Mouse (Mus musculus): ENCODE results near the gene Hivep3. TPM values are rescaled to one million over a fixed set of nuclear protein-coding genes. Genes with fewer than 3 reads are reported as not detected.

Hivep3 gene
- polyA plus RNA-seq, 1 experiment from 2014 or later, result 6.0 TPM

DNA sequence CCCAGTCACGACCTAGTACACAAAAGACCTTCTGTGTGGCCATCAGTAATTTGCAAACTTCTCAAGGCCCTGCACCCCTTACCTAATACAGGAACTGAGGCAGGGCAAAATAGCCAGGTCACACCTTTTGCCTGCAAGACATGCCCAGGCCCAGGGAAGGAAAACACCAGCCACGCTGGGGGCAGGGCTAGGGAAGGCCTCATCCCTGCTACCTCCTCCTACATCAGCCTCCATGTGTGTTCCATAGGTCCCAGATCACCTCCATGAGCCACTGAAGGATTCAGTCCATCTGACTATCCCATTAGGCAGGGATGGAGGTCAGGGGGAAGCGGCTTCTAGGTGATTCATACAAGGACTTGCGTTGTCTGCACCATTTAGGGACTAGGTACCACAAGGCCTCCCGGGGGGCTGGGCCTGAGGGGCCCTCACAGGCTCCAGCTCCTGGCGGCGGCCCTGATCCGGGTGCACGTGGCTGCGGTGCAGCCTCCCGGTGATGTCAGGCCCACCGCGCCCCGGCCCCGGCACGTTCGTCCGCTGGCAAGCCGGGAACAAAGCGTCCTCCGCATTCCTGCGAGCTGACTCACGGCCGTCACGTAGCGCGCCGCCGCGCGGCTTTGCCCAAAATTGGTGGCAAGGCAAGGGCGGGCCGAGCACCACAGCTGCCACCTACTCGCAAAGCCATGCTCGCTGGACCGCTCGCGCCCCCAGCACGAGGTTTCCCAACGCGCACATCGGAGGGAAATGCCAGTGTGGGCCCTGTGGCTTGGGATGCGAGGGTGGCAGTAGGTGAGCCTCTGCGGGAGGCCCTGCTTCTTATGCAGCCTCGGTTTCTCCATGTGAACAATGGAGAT, 414.9 kb downstream of the Hivep3 start:
- H3K4me2 ChIP-seq (replicated peaks; ENCODE audit: low read depth), result peak overlapping the region; percentile 45
- H3K4me1 ChIP-seq (replicated peaks; ENCODE audit: control insufficient read depth, insufficient read depth), result peaks cover 3% of the 10 kb centered on the region; the same call in 1 of the 2 replicates
- H3K9me3 ChIP-seq (ENCODE audit: control insufficient read depth, low read length), result no peaks in the 10 kb centered on the region
- peak overlapping the region; percentile 75 for H3K27ac ChIP-seq (replicated peaks)
- TF ChIP-seq CTCF (IDR thresholded peaks at IDR 0.05; ENCODE audit: low read depth), result peak; percentile 11; the same call in 1 of the 2 replicates
- TF ChIP-seq EP300 (optimal IDR thresholded peaks at IDR 0.05), result peak; percentile 83
- no peak overlapping the region for H3K9ac ChIP-seq (ENCODE audit: low read length)
- 5% methylated on average over 40 of the region's 45 CpGs for WGBS
- H3K27me3 ChIP-seq (ENCODE audit: control insufficient read depth, insufficient read depth, low read length), result no peaks in the 10 kb centered on the region
- no peaks in the 10 kb centered on the region for H3K36me3 ChIP-seq (ENCODE audit: control insufficient read depth, insufficient read depth, low read length)
- DNase-seq (ENCODE audit: low spot score), result peak; percentile 88
- H3K4me3 ChIP-seq (ENCODE audit: low read depth, low read length), result peak overlapping the region; percentile 8; the same call in 1 of the 2 replicates
- ATAC-seq (ENCODE audit: low FRiP score, low TSS enrichment), result peak; percentile 89

DNA sequence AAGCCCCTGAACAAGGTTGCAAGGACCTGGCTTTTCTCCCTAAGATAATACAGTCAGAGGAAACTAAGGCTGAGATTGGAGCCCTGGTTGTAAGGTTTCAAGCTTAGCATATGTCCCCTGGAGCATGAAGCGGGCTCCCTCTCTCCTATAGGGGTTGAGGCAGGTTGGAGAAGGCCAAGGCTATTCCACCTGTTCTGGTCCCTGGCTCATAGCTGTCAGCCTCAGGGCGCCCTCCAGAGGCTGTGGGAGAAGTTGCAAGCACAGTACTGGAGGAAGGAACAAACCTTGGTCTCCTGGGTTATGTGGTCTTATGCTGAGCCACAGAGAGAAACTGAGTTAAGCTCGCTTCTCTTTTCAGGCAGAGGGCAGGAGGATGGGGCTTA, 415.5 kb downstream of the Hivep3 start:
- DNase-seq (ENCODE audit: low spot score), result peak; percentile 48
- no peak for ATAC-seq (ENCODE audit: low FRiP score, low TSS enrichment)
- H3K4me3 ChIP-seq (ENCODE audit: low read depth, low read length), result no peak overlapping the region
- no peak for TF ChIP-seq EP300 (optimal IDR thresholded peaks at IDR 0.05)
- TF ChIP-seq CTCF (IDR thresholded peaks at IDR 0.05; ENCODE audit: low read depth), result peak; percentile 77
- H3K9me3 ChIP-seq (ENCODE audit: control insufficient read depth, low read length), result no peaks in the 10 kb centered on the region
- peak overlapping the region; percentile 75 for H3K27ac ChIP-seq (replicated peaks)
- no peak overlapping the region for H3K9ac ChIP-seq (ENCODE audit: low read length)
- no peaks in the 10 kb centered on the region for H3K27me3 ChIP-seq (ENCODE audit: control insufficient read depth, insufficient read depth, low read length)
- 48% methylated on average over 3 of the region's 3 CpGs for WGBS
- peak overlapping the region; percentile 45 for H3K4me2 ChIP-seq (replicated peaks; ENCODE audit: low read depth)
- no peaks in the 10 kb centered on the region for H3K36me3 ChIP-seq (ENCODE audit: control insufficient read depth, insufficient read depth, low read length)
- peaks cover 3% of the 10 kb centered on the region; the same call in 1 of the 2 replicates for H3K4me1 ChIP-seq (replicated peaks; ENCODE audit: control insufficient read depth, insufficient read depth)

DNA sequence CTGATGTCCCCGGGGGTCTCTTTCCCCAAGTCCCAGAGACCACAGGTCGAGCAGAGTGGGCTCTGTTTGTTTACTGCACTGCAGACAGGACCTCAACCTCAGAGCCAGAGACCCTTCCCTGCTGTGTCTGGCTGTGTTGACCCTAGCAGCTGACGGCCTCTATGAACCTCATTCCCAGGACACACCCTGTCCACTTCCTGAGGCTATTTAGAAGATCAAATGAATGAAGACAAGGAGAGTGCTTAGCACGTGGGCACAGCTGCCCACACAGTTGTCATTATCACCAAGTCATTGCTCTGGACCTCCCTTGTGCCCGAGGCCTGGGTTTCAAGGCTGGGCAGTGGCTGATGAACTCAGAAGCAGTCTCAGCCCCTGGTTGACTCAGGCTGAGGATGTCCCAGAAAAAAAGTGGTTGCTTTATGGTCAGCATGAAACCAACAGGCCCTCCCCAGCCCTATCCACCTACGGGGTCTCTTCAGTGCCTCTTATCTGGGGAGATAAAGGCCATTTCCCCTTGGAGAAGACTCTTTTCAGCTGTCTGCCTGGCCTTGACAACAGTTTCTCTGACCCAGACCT, 416.8 kb downstream of the Hivep3 start:
- DNase-seq (ENCODE audit: low spot score) (no peak), ATAC-seq (ENCODE audit: low FRiP score, low TSS enrichment) (no peak)
- WGBS, result 61% methylated on average over 6 of the region's 6 CpGs
- no peak for TF ChIP-seq CTCF (IDR thresholded peaks at IDR 0.05; ENCODE audit: low read depth)
- TF ChIP-seq EP300 (optimal IDR thresholded peaks at IDR 0.05), result no peak
- no peaks in the 10 kb centered on the region for H3K36me3 ChIP-seq (ENCODE audit: control insufficient read depth, insufficient read depth, low read length)
- no peak overlapping the region for H3K27ac ChIP-seq (replicated peaks)
- no peaks in the 10 kb centered on the region for H3K9me3 ChIP-seq (ENCODE audit: control insufficient read depth, low read length)
- H3K4me3 ChIP-seq (ENCODE audit: low read depth, low read length), result no peak overlapping the region
- no peak overlapping the region for H3K9ac ChIP-seq (ENCODE audit: low read length)
- H3K4me2 ChIP-seq (replicated peaks; ENCODE audit: low read depth), result no peak overlapping the region
- H3K4me1 ChIP-seq (replicated peaks; ENCODE audit: control insufficient read depth, insufficient read depth), result peaks cover 3% of the 10 kb centered on the region; the same call in 1 of the 2 replicates
- H3K27me3 ChIP-seq (ENCODE audit: control insufficient read depth, insufficient read depth, low read length), result no peaks in the 10 kb centered on the region

DNA sequence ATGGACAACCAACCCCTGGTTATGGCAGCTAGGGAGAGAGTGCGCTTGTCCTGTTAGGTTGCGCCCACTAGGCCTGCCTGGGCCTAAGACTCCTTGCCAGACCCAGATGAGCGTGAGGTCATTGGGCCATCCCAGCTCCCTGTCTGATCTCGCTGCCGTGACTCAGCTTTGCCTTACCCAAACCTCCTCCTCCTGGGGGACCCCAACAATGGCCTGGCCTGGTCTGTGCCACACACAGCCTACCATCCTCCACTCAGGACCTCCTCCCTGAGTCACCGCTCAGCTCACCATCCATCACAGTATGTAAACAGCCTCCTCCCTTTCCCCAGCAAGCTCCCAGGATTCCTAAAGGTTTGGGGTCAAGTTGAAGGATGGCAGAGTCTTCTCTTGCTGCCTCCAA, 418.3 kb downstream of the Hivep3 start:
- H3K27ac ChIP-seq (replicated peaks), result no peak overlapping the region
- H3K36me3 ChIP-seq (ENCODE audit: control insufficient read depth, insufficient read depth, low read length), result no peaks in the 10 kb centered on the region
- no peak overlapping the region for H3K4me2 ChIP-seq (replicated peaks; ENCODE audit: low read depth)
- WGBS, result 65% methylated on average over 6 of the region's 6 CpGs
- no peak overlapping the region for H3K4me3 ChIP-seq (ENCODE audit: low read depth, low read length)
- no peaks in the 10 kb centered on the region for H3K9me3 ChIP-seq (ENCODE audit: control insufficient read depth, low read length)
- TF ChIP-seq CTCF (IDR thresholded peaks at IDR 0.05; ENCODE audit: low read depth) (no peak), EP300 (optimal IDR thresholded peaks at IDR 0.05) (no peak)
- H3K9ac ChIP-seq (ENCODE audit: low read length), result no peak overlapping the region
- peaks cover 3% of the 10 kb centered on the region; the same call in 1 of the 2 replicates for H3K4me1 ChIP-seq (replicated peaks; ENCODE audit: control insufficient read depth, insufficient read depth)
- no peaks in the 10 kb centered on the region for H3K27me3 ChIP-seq (ENCODE audit: control insufficient read depth, insufficient read depth, low read length)
- ATAC-seq (ENCODE audit: low FRiP score, low TSS enrichment) (no peak), DNase-seq (ENCODE audit: low spot score) (no peak)

DNA sequence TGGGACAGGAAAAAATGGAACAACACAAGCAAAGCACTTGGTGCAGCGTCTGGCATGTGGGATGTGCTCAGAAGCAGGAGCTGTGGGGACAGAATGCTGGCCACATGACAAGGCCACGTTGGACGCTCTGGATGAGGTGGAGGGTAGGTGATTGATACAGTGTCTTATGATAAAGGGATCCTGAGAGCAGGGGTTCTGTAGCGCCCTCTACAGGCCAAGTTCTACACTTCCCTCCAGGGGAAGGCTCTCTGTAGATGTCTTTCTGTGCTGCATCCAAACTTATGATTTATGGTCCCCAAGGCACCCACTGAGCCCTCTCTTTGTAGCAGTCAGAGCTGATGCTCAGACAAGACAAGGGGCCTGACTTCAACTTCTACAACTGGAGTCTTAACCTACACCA, 419.1 kb downstream of the Hivep3 start:
- H3K36me3 ChIP-seq (ENCODE audit: control insufficient read depth, insufficient read depth, low read length), result no peaks in the 10 kb centered on the region
- H3K4me1 ChIP-seq (replicated peaks; ENCODE audit: control insufficient read depth, insufficient read depth), result peaks cover 3% of the 10 kb centered on the region; the same call in 1 of the 2 replicates
- no peak for ATAC-seq (ENCODE audit: low FRiP score, low TSS enrichment)
- no peaks in the 10 kb centered on the region for H3K27me3 ChIP-seq (ENCODE audit: control insufficient read depth, insufficient read depth, low read length)
- no peak overlapping the region for H3K4me2 ChIP-seq (replicated peaks; ENCODE audit: low read depth)
- H3K4me3 ChIP-seq (ENCODE audit: low read depth, low read length), result no peak overlapping the region
- no peak for TF ChIP-seq EP300 (optimal IDR thresholded peaks at IDR 0.05)
- peak; percentile 42 for TF ChIP-seq CTCF (IDR thresholded peaks at IDR 0.05; ENCODE audit: low read depth)
- DNase-seq (ENCODE audit: low spot score), result no peak
- no peak overlapping the region for H3K9ac ChIP-seq (ENCODE audit: low read length)
- no peak overlapping the region for H3K27ac ChIP-seq (replicated peaks)
- no peaks in the 10 kb centered on the region for H3K9me3 ChIP-seq (ENCODE audit: control insufficient read depth, low read length)
- 65% methylated on average over 4 of the region's 4 CpGs for WGBS

DNA sequence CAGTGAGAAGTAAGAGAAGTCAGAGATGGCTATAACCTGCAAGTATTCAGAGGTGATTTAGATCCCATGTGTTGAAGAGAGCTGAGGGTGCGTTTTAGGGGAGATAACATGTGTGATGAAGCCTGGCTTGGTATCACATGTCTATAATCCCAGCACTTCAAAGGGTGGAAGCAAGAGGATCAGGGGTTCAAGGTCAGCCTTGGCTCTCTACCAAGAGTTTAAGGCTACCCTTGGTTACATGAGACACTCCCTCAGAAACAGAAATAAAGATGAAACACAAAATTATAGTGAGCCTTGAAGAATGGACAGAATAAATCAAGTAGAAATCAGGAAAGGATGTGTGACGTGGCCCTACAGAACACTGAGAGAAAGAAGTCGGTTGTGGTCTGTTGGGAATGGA, 420.2 kb downstream of the Hivep3 start:
- TF ChIP-seq EP300 (optimal IDR thresholded peaks at IDR 0.05), result no peak
- TF ChIP-seq CTCF (IDR thresholded peaks at IDR 0.05; ENCODE audit: low read depth), result no peak
- H3K9ac ChIP-seq (ENCODE audit: low read length), result no peak overlapping the region
- no peaks in the 10 kb centered on the region for H3K9me3 ChIP-seq (ENCODE audit: control insufficient read depth, low read length)
- H3K4me2 ChIP-seq (replicated peaks; ENCODE audit: low read depth), result no peak overlapping the region
- no peaks in the 10 kb centered on the region for H3K27me3 ChIP-seq (ENCODE audit: control insufficient read depth, insufficient read depth, low read length)
- DNase-seq (ENCODE audit: low spot score) (no peak), ATAC-seq (ENCODE audit: low FRiP score, low TSS enrichment) (no peak)
- H3K27ac ChIP-seq (replicated peaks), result no peak overlapping the region
- no peaks in the 10 kb centered on the region for H3K36me3 ChIP-seq (ENCODE audit: control insufficient read depth, insufficient read depth, low read length)
- H3K4me3 ChIP-seq (ENCODE audit: low read depth, low read length), result no peak overlapping the region
- 88% methylated on average over 3 of the region's 3 CpGs for WGBS
- peaks cover 3% of the 10 kb centered on the region; the same call in 1 of the 2 replicates for H3K4me1 ChIP-seq (replicated peaks; ENCODE audit: control insufficient read depth, insufficient read depth)
